Mouse (Mus musculus) layer of hippocampus, adult 11-12 months (tissue): ENCODE data around the gene Smug1.

Experiments
- DNase-seq: peaks from one replicate; pipeline ENCODE4 v3.0.0; 2022; ENCODE audit warnings: low spot score

Gene Smug1

DNA sequence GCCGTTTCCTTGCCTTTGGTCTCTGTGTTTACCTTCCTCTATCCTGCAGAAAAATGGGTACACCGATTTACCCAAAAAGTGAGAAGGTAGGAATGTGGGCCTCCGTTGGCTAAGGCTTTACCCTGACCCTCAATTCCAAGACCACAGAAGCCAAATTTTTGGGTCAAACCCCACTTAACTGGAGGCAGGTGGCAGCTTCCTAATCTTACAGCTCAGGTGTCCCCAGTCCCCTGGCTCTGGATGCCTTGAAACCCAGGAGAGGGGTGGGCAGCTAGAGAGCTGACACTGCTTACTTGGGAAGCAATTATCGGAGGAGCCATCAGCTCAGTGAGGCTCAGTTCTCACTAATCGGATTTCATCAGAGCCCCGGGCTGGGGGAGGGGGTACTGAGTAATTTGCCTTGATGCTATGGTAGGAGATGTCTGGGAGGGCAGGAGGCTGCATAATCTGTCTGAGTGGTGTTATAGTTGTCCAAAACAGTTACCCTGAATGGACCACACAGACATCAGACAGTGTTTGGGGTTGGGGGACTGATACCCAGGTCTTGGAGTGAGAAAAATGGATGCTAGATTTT is at the start of gene Smug1:
TSS of gene Smug1 (minus strand) at position 51 of the 574 bp plus-strand sequence.
- no peak for DNase-seq

DNA sequence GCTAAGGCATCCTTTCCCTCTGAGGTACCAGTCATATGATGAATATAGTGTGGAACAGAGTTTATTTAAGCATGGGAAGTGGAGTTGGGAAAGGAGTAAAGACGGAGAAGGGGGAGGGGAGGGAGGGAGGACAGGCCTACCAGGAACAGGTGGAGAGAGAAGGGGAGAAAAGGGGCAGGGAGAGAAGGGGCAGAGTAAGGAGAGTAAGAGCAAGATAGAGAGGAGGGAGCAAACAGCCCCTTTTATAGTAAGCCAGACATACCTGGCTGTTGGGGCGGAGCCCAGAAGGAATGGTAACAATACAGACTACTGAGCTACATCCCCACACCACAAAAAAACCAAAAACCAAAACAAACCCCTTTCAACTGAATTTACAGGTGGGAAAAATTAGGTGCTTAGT is 49.2 kb upstream of the Smug1 start:
- DNase-seq: no peak

DNA sequence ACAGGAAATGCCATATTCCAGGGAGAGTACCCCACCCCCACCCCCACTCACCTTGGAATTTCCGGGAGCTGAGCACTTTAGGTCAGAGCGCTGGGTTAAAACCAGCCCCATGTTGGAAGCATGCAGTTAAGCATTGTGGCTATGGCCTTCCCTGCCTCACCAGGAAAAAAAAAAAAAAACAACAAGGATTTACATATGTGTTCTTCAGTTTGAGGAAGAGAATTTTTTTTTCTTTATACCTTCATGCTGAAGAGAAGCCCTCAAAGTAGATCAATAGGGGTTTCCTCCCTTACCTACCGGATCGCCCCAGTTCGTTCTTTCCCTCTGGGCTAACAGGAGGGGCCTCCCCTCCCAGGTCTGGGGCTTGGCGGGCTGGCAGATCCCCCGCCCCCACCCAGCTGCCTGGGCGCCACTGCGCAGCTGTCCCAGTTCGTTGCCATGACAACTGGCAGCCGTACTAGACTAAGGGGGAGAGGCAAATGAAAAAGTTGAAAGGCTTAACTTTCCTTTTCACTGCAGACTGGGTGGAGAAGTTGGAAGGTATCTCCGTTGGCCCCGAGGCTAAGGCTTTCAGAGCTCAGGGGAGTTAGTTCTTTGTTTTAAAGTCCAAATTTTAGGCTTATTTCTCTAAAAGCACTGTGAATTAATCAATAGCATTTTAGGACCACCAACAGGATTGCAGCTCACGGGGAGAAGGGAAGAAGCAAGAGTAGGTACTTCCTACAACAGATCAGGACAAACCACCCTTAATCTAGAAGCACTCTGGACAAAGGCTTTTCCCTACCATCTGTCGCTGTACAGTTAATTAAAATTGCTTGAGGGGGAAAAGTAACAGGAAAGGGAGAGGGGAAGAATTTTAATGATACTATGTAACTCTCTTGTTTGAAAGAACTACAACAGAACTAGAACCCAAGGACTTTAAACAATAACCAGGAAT is 48.3 kb upstream of the Smug1 start:
- DNase-seq: peak; percentile 86

DNA sequence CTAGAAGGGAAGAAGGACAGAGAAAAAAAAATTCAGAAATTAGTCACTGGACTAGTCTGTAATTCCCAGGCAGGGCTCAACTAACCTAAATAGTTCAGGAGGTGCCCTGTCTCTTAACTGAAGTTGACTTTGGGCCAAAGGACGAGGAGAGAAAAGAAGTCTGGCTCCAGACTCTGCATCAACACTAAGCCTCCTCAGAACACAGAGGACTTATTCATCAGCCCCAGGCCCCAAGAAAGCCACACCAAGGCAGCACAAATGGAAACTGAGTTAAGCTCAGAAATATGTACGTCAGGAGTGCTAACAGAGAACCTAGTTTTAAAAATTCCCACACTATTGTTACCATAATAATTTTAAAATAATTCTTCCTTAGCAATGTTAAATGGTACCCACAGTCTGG is 47.3 kb upstream of the Smug1 start:
- no peak for DNase-seq

DNA sequence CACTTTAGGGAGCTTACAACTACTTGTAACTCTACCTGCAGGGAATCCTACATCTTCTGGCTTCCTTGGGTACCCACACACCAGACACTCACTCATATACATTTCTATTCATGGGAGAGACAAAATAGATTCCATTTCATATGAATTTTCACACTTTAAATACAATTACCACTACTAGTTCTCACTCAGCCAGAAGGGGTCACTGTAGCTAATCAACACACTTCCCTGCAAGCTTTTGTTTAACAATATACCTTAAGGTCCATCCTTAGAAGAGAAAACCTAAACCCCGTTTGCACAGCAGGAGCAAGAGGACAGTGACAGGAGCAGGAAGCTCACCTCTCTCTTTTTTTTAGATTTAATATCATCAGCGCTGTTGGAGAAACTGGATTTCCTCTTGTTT is 38.3 kb upstream of the Smug1 start:
- DNase-seq: no peak

DNA sequence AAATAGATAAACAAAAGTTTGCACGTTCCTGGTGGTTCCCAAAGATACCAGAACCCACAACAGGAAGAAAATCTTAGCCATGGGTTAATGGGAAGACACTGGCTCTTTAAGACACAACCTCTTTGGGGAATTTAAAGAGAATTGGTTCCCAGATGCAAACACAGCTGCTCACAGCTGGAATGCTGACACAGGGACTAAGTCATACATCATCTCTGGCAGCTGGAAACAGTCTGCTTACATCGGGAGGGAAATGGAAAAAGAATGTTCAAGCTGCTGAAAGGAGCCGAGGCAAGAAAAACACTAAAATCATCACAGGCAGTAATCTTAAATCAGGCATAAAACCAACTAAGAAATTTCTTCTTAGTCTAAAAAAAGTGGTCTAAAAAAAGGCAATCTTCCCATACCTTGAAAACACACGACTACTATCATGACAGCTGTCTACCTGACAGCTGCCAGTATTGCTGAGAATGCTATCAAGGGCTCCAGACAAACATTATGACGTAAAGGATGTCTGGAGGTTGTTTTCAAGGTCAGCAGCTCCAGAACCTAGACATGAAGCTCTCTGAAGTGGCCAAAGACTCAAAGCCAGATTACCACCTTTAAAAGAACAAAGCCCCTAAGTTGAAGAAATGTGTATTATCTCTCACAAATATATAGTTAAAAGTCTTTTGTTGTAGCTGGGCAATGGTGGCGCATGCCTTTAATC is 35.3 kb upstream of the Smug1 start:
- DNase-seq: no peak

DNA sequence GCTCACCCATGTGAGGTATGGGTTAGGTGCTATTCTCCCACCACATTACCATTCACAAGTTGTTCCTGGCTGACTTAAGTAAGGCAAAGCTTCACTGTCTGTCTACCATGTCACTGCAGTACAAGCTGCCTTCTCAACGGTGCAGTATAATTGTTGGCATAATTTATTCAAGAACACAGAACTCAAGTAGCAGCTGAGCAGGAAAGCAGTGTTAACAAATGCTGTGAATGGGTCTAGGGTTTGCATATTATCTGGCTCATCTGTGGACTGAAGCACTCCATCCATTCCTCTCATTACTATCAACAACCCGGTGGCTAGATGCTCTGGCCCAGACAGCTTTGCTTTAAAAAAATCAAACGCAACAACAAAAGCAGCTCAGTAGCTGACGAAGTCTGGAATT is 30.9 kb upstream of the Smug1 start:
- no peak for DNase-seq

DNA sequence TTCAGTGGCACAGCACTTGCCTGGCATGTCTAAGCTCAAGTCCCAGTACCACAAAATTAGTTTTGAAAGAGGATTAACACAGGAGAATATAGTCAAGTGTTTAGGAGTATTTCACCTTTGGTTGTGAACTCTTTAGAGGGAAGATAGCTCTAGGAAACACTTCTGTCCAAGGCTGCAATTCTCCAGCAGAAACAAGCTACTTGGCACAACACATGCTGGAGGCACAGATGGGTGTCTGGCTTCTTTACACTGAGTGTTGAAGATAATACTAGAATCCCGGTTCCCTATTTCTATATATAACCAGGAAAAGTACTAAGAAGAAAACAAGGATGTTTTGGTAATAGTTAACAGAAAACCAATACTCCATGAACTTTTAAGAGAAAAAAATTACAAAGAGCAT is 29.9 kb upstream of the Smug1 start:
- no peak for DNase-seq

DNA sequence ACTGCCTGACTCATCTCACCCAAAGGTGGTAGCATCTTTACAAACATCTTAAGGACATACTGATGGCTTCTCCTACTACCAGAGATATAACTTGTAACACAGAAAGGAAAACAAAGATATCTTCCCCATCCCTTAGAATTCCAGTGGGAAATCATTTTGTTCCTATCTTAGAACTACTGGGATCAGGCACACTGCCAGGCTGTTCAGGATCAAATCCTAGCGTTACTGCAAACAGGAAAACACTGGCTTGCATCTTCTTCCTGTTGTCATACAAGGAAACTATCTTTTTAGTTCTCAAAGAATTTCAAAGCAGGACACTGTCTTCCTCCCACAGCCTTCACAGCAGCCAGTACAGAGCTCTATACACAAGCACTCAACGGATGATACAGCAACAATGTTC is 26.7 kb upstream of the Smug1 start:
- DNase-seq: no peak

DNA sequence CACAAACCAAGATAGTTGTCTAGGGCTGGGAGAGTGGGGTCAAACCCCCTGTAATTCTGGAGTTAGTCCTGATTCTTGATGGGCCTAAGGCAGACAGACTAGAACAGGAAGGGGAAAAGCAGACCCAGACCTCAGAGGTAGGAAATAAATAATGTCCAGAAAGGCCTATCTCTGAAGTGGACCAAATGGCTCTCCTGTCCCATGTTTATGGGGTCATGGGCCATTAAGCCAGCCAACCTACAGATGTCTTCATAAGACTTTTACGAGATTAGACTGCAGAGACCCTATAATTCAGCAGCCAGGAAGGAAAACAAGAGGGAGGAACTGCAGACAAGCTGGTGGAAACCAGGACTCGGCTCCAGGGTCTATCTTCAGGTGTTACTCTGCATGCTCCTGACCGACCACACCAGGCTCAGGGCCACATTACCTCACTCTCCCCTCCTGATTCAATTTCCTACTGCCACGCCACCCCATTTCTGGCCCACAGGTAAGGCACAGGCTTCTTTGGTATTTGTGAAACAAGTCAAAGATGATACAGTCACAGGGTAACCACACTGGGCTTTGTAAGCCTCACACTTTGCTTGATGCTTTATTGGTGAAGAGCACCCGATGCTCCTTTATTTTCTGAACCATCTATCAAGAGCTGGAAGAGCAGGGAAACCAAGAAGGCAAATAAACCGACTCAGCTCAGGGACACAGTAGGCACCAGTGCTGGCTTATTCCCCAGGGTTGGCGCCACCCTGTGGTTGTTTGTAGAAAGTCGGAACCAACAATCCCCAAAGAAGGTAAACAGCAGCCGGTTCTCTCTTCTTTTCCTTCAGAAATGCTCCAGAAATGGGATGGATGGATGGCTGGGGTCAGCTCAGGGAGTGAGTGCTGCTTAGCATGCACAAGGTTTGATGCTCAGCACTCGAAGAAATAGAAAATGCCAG is 23.9 kb upstream of the Smug1 start:
- peak; percentile 56 for DNase-seq

DNA sequence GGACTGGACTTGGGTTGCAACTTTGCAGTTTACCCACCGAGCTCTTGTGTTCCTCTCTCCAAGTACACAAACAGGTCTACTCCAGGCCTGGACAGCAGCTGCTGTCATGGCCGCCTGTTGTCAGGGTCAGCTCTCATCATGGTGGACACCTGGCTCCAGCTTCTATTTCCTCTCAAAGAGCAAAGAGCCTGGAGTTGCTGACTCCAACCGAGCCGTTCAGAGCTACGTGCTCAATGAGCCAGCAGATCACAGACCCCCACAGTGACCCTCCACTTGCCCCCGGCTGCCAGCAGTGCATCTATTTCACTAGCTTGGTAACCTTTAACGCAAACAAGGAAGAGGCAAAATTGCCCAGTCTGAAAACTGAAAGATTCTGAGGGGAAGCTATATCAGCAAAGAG is 23.2 kb upstream of the Smug1 start:
- DNase-seq: no peak

DNA sequence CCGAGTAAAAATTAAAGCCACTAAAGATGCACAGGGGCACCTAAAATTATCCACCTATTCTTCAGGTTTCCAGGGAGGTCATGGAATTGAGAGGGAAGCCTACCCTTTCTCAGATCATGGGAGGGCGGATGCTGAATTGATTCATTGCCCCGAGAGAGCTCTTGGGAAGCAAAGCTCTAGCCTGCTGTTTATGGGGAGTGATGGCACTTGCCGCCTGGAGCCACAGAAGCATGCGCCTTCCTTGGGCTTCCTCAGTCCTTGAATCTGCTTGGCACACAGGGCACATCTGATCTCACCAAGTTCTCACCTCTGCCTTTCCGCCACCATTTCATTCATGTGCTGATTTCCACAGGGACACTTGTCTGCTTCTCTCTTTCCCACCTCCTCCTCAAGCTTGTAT is 20.9 kb upstream of the Smug1 start:
- no peak for DNase-seq

DNA sequence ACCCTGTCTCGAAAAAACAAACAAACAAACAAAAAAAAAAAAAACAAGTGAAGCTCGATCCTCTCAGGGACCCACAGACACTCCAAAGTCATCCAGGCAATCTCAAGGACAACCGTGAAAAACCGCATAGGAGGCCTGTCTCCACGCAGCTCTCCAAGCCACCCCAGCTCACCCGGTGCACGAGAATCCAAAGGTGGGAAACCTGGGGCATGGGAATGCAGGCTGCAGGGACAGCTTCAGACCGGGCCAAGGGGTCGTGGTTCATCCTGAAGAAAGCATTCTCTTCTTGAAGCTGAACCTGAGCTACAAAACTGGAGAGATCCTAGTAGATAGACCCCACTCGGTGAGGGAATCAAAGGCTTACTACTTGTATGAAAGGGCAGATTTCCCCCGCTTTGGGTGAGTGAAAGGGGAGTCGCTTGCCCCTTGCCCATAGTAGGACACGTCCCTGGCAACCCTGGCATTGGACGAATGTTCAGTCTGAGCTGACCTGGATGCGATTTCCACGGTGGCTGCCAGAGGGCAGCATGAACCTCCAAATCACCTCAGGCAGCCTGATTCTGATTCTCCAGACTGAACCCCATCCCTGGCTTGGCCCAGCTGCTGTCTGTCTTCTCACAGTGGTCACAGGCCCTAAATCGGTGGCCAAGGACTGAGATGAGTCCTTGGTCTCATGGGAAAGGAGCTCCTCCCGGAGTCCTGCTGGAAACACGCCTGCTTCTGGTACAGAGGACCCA is 18.7 kb upstream of the Smug1 start:
- DNase-seq: peak; percentile 62

DNA sequence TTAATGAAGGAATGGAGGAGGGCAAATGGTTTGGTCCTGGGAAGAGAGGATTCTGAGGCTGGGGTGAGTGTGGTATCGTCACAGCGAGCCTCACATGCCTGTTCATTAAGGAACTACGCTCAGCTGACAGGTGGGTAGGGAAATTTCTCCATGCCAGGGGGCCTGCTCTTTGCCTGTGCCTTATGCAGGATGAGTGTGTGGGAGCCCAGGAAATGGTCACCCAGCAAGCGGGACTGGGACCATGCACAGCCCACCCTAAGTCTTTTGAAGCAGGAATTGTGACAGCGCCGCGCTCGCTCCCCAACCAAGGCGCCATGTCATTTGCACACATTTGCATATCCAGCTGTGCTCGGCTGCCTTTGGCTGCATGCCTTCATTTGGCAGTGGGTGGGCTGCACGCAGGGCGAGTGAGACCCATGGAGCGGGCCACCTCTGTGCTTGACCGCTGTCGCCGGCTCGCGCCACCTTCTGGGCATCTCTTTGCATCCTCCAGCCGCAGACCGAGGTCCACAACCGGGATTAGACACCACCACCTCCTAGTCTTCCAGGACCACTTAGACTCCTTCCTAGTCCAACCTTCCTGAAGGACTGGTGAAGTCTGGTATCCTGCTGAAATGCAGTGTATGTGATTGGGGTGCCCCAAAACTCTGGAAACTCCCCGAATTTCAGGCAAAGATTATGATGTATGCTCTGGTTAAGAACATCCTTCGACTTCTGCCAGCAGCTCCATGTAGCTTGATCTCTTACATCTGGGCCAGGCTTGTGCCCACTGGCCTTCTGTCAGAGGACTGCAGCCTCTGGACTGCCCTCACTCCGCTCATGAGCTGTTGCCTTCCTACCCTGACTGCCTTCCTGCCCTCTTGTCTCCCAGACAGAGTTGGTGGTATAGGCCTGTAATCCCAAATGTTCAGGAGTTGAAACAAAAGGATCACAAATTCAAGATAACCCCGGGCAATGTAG is 17.0 kb upstream of the Smug1 start:
- DNase-seq: no peak

DNA sequence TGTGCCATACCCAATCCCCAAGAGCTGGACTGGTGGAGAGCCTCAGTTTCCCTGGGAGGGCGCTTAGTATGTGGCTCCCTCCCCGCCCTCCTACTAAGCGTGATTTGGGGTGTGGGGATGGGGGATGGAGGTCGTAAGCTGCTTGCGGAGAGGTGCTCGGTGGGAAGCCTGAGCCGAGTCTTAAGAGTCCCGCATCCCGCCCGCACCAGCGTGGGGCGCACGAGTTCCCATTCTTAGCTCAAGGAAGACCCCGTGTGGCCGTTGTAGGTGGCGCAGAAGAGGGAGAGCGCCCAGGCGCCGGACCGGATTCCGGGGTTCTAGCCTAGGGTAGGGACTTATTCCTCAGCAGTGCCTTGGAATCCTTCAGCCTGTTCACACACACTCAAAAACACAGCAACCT is 16.2 kb upstream of the Smug1 start:
- DNase-seq: peak; percentile 64

DNA sequence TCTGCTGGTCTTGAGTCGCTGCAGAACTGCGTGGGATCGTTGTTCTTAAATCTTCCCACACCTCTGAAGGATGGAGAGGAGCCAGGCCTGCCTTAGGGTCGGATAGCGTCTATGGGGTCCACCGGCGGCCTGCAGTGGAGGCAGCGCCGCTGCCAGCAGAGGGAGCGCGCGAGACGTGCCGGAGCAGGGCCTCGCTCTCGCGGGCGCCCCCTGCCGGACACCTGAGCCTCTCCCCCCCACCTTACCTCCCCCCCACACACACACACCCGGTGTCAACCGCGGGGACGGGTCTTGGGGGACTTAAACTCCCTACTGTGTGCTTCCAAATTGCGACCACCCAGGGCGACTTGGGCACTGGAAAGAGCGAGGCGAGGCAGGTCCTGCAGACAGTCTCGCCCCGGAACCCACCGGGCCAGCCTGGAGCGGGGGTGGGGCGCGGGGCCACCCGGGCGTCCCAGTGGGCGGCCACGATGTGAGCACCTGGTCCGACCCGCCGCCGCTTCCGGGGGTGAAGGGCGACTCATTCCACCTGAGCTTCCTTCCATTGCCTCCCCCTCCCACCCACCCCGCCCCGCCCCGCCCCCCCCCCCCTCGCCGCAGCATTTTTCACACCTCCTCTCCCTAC is 15.4 kb upstream of the Smug1 start:
- peak; percentile 83 for DNase-seq

DNA sequence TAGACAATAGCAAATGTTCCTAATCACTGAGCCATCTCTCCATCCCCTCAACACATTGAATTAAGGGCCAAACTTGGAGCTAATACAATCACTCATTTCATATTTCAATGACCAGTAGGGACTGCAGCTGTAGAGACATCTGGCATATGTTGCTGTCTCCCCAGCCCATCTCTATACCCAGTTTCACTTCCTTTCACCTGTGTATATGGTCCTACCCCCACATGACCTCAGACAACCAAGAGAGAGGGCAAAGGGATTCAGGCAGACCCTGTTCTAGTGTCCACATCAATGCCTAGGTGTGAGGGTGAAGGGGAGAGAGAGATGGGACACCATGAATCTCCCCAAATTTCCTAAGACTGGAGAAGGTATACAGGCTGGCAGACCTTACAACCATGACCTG is 13.5 kb upstream of the Smug1 start:
- DNase-seq: no peak

DNA sequence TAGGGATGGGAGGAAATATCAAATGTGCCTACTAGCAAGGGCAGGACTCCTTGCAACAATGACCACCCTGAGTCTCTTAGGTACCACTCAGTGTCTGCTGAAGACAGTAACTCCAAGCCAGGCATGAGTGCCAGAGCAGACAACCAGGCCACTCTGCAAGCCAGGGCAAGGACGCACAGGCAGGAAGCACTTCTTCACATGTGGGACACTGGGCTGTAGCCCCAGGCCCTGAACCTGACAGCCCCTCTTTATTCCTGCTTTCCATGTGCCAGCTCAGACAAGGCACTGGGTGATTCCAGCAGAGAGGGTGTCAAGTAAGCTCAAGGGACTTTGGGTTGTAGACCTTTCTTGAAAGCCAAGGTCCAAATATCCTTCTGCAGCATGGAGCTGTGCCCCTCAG is 11.9 kb upstream of the Smug1 start:
- no peak for DNase-seq

DNA sequence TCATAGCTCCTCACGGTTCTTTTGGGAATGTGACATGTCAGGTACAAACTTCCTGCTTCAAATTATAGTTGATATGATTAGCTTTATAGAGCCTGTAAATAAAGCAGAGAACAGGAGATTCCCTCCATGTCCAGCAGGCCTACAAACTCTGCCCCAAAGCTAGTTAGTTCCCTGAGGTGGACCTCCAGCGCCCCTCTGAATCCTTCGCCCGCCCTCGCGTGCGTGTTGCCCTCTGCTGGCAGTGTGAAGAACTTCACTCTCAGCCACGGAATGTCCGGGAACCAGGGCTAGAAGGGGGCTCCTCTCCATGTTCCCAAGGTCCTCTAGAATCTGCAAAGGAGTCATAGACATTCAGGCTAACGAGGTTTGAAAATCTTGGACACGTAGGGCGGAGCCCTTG is 11.2 kb upstream of the Smug1 start:
- DNase-seq: no peak

DNA sequence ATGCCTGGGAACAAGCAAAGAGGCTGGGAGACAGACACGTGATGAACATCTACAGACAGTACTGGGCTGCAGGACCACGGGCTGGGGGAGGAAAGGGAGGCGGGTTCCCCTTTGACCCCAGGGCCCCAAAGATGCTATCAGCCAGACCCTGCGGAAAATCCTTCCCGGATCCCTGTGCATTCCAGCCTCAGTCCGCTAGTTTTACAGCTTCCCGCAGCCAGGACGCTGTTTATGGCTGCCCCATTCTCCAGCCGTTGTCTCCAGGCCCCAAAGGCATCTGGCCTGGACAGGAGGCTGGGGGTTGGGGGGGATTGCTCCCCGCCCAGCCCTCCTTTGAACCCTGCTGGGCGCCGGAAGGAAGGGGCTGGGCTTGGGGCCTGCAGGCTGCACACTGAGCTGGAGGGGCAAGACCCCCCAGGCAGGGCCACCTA is 10.7 kb upstream of the Smug1 start:
- DNase-seq: no peak
